Mouse (Mus musculus): ENCODE measurements around the gene Fcgrt. TPM values are rescaled to one million over a fixed set of nuclear protein-coding genes. Genes with fewer than 3 reads are reported as not detected.
"Not testable (repeated sequence)": the region's sequence is repeated elsewhere in the genome, so short reads cannot be mapped to it uniquely, and the experiment has no call there.

Fcgrt gene
- 10 to 100 TPM; 21.0 to 22.8 TPM for total RNA-seq (2021)
- long read RNA-seq, experiment 1, transcript Fcgrt-203 (7 exons, 1,602 nt), result minor isoform, 8 of 40 reads
- long read RNA-seq, experiment 1, transcript Fcgrt-201 (7 exons, 1,770 nt), result major isoform, 30 of 40 reads
- long read RNA-seq, experiment 1, partial matches to known transcripts, result 0 of 40 reads
- long read RNA-seq, experiment 1, other reads (novel, unspliced or antisense), result 2 of 40 reads
- long read RNA-seq, experiment 2, transcript Fcgrt-201 (7 exons, 1,770 nt), result major isoform, 28 of 36 reads
- long read RNA-seq, experiment 2, partial matches to known transcripts, result 1 of 36 reads
- long read RNA-seq, experiment 2, other reads (novel, unspliced or antisense), result 3 of 36 reads

DNA sequence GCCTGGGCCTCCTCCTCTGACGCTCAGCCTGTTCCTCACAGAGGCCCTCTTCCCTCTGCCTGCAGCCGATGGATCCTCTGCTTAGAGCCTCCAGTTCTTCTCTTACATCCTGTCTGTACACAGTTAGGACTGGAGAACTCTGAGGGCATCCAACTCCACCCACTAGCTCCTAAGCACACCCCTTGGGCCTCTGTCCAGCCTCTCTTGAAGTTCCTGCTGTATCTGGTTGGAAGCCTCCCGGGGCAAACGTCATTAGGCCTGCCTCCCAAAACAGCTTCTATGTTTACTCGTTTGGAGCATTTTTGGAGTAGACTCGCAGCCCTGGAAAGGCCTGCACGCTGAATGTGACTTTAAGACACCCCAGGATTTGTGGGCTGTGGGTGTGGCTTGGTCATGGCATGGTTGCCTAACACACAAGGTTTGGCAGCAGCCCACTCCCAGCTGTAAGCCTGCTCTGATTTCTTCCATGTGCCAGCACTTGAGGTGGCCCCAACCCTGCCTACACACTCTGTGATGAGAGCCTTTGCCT is at the start of gene Fcgrt:
TSS of gene Fcgrt (minus strand) at position 200 of the 529 bp plus-strand sequence.
- intact Hi-C loops (cut with DNase I), result no loop called here
- DNase-seq (ENCODE audit: low spot score in 2 of 2), result peak; percentile 57 to 77

GRCm38 (mm10) chr7:45153052-45153451 is 49.4 kb upstream of the Fcgrt start:
- intact Hi-C loops (cut with DNase I); DNase-seq (ENCODE audit: low spot score in 2 of 2): not testable (repeated sequence)

GRCm38 (mm10) chr7:45151303-45151702 is 47.7 kb upstream of the Fcgrt start:
- intact Hi-C loops (cut with DNase I), result no loop called here
- DNase-seq (ENCODE audit: low spot score in 2 of 2), result no peak

GRCm38 (mm10) chr7:45150321-45150720 is 46.7 kb upstream of the Fcgrt start:
- no peak for DNase-seq (ENCODE audit: low spot score in 2 of 2)
- intact Hi-C loops (cut with DNase I), result no loop called here

DNA sequence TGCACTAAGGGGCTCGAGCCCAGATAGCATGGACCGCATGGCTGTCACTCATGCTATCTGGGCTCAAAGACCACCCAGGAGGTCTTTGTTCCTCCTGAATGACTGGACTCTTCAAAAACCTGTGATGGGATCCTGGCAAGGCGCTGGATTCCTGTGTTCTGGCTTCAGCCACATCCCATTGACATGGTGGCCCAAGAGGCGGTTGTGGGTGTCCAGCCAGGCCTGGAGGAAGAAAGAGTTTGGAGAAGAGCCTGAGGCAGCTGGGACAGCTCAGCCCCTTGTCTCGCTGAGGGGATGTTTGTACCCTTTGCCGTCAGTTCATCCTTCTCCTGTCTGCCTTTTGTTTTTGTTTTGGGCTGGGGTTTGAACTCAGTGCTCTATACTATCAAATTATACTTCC is 45.9 kb upstream of the Fcgrt start:
- intact Hi-C loops (cut with DNase I), result no loop called here
- no peak for DNase-seq (ENCODE audit: low spot score in 2 of 2)

DNA sequence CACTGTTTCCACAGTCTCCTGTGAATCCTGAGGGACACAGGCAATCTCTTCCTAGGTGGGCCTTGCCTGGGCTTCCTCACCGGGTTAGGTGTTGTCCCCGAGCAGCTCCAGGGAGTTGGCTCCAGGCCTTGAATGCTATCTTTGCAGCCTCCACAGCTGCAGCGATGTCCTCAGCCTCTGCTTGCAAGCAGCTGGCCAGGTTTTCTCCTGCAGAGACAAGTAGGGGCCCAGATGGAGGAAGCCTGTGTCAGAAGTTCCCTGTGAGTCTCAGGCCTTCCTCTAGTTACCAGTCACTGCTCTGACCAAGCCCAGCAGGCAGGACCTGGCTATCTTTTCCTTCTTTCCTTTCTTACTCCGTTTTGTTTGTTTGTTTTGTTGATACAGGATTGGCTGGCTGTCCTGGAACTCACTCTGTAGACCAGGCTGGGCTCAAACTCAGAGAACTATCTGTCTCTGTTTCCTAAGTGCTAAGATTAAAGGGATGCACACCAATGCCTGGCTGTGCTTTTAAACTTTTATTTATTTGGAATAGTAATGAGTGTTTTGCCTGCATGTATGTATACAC is 45.0 kb upstream of the Fcgrt start:
- intact Hi-C loops (cut with DNase I), result no loop called here
- no peak for DNase-seq (ENCODE audit: low spot score in 2 of 2)

- no peak for DNase-seq (ENCODE audit: low spot score in 2 of 2)
- intact Hi-C loops (cut with DNase I), result no loop called here
These were observed 44.2 kb upstream of the Fcgrt start for GRCm38 (mm10) chr7:45147899-45148298.

DNA sequence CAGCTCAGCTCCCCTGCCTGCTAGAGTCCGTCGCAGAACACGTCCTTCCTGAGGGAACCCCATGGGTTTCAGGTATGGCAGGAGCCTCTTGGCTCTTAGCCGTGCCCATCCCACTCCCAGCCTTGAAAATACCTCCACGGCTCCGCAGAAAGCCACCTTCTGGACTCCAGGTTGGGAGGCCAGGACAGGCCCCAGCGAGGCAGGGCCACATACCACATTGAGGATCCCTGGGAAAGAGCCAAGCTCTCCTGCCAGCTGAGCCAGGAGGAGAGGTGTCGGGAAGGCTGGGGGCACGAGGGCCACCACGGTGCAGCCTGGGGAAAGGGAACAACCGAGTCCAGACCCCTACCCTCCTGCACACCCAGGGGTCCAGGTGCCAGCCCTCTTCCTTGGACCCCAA is 43.6 kb upstream of the Fcgrt start:
- intact Hi-C loops (cut with DNase I), result no loop called here
- DNase-seq (ENCODE audit: low spot score in 2 of 2), result no peak

GRCm38 (mm10) chr7:45145460-45145859 is 41.8 kb upstream of the Fcgrt start:
- intact Hi-C loops (cut with DNase I), result no loop called here
- DNase-seq (ENCODE audit: low spot score in 2 of 2), result no peak

GRCm38 (mm10) chr7:45144368-45145174 is 40.9 kb upstream of the Fcgrt start:
- intact Hi-C loops (cut with DNase I), result no loop called here
- DNase-seq (ENCODE audit: low spot score in 2 of 2), result no peak

- no peak for DNase-seq (ENCODE audit: low spot score in 2 of 2)
- intact Hi-C loops (cut with DNase I), result no loop called here
These were observed 38.3 kb upstream of the Fcgrt start for GRCm38 (mm10) chr7:45141914-45142313.

GRCm38 (mm10) chr7:45141319-45141718 is 37.7 kb upstream of the Fcgrt start:
- intact Hi-C loops (cut with DNase I), result no loop called here
- no peak for DNase-seq (ENCODE audit: low spot score in 2 of 2)

DNA sequence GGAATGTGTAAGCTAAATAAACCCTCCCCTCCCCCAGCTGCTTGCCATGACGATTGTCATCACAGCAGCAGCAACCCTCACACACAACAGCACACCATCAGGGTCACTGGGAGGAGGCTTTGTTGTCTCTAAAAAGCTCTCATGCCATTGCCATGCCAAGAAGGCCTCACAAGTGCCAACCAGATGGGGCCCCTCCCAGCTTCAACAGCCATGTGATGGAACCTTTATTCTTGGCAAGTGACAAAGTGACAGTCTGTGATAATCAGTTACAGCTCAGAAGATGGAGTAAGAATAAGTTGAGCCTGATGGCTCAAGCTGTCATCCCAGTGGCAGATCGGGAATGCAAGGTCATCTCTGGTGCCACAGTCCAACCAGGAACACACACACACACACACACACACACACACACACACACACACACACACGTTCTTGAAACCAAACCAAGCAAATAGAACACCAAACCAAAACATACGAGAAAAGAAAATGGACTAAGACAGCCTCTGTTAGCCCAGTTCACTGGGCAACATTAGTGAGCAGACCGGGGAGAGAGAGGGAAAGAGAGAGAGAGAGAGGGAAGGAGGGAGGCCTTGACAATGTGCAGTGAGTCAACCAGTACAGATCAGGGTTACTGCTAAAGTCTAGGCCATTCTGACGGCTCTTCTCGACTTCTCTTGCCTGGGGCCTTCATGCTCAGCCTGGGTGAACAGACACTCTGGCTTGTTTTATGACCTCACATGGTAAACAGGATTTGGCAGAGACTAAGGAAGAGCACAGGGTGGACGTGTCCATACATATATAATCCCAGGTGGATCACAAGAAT is 36.5 kb upstream of the Fcgrt start:
- DNase-seq (ENCODE audit: low spot score in 2 of 2), result no peak
- intact Hi-C loops (cut with DNase I), result no loop called here

DNA sequence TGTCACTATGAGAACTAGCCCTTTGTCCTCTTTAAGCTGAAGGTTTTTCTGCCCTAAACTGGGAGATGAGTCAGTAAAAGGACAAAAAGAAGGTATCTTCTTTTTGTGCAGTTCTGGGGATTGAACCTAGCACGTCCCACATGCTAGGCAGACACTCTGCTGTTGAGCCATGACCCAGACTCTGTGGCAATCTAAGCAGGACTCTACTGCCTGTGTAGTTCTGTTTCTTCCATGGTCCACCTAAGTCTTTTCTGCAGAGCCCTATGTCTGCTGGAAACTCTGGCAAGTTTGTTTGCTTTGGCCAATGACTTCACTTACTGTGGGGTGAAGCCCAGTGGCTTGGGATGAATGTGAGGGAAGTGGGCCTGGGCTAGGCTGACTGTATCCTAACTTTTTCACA is 34.8 kb upstream of the Fcgrt start:
- intact Hi-C loops (cut with DNase I), result no loop called here
- DNase-seq (ENCODE audit: low spot score in 2 of 2), result no peak

DNA sequence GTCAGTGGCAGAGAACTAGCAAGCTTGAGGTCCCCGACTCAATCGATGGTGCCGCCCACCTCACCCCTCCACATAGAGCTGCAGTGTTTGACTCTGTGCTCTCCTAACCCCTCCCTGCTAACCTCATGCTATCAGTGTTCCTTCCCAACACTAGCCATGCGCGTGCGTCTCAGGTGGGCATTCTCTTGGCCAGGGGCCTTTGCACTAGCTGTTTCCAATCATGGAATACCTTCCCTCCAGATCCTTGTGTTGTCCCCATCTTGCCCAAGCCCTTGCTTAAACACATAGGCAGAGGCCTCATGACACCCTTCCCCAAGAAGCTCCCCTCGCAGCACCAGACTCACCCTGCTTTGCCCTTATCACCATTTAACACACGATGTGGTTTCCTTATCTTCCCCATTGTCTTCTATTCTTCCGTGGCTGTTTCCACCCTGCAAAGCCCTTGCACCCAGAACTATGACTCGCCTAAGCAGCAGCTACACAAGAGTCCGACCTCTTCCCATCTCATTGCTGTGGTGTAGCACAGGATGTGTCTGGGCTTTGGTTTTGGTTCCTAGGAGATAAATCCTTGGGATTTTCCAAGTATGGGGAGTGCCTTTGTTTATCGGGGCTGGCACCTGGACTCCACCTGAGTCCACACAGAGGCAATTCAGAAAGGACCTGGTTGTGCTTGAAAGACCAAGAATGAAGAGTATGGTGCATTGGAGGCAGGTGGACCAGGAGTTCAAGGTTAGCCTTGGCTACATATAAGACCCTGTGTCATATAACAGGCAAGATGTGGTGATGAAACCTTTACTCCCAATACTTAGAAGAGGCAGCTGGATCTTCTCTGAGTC is 33.7 kb upstream of the Fcgrt start:
- DNase-seq (ENCODE audit: low spot score in 2 of 2), result no peak
- intact Hi-C loops (cut with DNase I), result loop anchor here (2.0 kb wide), 1 partner anchor 59 kb away; no protein-coding TSS in a partner anchor

- intact Hi-C loops (cut with DNase I), result loop anchor here (2.0 kb wide), 1 partner anchor 57 kb away; no protein-coding TSS in a partner anchor
- DNase-seq (ENCODE audit: low spot score in 2 of 2), result peak; percentile 87 to 89
These were observed 32.4 kb upstream of the Fcgrt start, which contains the start of the genes Gm45713 and Flt3l for GRCm38 (mm10) chr7:45135993-45136567. Gene Gm45713 (minus strand): TSS chr7:45136231. Gene Flt3l (minus strand): TSS chr7:45136432.

DNA sequence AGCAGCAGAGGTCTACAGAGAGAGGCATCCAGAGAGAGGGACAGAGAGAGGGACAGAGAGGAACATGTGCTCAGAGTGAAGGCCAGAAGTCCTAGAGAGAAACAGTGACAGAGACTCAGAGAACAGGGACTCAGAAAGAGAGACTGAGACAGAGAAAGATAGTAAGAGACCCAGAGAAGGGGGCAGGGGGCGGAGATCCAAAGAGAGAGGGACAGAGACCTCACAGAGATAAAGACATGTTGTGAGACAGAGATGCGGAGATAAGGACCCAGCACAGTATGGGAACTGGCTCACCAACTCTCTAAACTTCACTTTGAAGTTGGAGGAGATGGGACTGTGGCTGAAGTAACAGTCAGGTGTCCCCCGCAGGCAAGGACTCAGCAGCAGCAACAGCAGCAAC is 31.7 kb upstream of the Fcgrt start:
- intact Hi-C loops (cut with DNase I), result no loop called here
- DNase-seq (ENCODE audit: low spot score in 2 of 2), result no peak

GRCm38 (mm10) chr7:45134544-45135026 is 30.9 kb upstream of the Fcgrt start:
- intact Hi-C loops (cut with DNase I), result no loop called here
- no peak for DNase-seq (ENCODE audit: low spot score in 2 of 2)
